Mouse (Mus musculus) liver, postnatal 0 days (tissue): Measurements from ENCODE around the gene Timm13.

ENCODE experiments used
- CTCF ChIP-seq: sonication (generic); IDR thresholded peaks from 2 replicates; pipeline ENCODE4 v1.5.1; 2016; ENCODE audit warnings: antibody characterized with exemption, low read depth
- EP300 ChIP-seq: IDR thresholded peaks from 2 replicates; pipeline ENCODE4 v1.6.1; 2016; ENCODE audit warnings: antibody characterized with exemption, low read depth, mild to moderate bottlenecking

GRCm38 (mm10) chr10:80930361-80931152, 29.8 kb upstream of the Timm13 start:
- no peak for TF ChIP-seq CTCF
- TF ChIP-seq EP300 = no peak
